Mouse (Mus musculus): ENCODE measurements around the gene Arhgap17.

Gene Arhgap17

DNA sequence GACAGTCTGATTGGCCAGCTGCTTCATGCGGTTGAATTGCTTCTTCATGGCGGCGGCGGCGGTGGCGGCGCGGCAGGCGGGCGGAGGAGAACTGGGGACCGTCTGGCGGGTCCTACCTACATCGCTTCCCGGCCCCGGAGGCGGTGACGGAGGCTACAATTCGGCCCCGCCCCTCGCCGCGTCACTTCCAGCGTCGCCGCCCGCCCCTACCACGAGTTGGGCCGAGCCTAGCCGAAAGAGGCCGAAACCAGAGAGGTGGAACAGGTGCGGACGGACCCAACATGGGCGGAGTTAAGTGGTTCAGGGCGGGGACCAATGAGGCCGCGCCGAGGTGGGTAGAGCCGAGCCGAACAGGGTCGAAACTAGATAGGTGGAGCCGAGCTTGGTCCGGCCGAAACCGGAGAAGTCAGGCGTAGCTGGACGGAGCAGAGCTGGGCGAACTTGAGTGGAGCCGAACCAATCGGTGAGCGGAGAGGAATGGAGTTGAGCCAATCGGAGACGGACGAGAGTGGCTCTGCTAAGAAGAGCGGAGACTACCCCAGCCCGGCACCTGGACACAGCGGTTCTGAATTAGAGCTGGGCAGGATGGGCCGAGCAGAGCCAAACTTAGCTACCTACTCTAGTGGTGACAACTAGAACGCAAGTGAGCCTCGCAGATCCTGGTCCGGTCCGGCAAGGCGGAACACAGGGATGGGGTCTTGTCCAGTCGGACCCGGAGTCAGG, at the start of gene Arhgap17, which contains the start of gene Lcmt1:
Gene Arhgap17 (minus strand): TSS at position 157 of the 723 bp plus-strand sequence.
Gene Lcmt1 (plus strand): TSS at position 26 of the 723 bp plus-strand sequence.
- DNase-seq (ENCODE audit: low read depth, low spot score): peak; percentile 99

GRCm38 (mm10) chr7:123417661-123418060, 47.9 kb upstream of the Arhgap17 start:
- DNase-seq (ENCODE audit: low read depth, low spot score): no peak

DNA sequence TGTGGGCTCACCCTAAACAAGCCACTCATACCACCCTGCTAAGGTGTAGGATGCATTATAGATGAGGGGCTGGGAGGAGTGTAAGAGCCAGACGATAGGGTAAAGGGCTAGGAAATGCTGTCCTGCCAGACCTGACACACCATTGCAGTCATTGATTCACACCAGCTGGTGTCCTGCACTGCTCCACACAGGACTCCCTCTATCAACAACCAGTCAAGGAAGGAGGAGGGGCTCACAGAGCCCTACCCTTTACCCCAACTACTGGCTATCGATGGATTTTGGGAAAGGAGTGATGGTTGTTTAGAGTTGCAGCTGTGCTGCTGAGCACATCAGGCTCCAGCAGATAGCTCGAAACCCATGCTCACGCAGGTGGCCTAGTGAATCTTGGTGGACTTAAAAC, 47.1 kb upstream of the Arhgap17 start:
- DNase-seq (ENCODE audit: low read depth, low spot score): no peak

DNA sequence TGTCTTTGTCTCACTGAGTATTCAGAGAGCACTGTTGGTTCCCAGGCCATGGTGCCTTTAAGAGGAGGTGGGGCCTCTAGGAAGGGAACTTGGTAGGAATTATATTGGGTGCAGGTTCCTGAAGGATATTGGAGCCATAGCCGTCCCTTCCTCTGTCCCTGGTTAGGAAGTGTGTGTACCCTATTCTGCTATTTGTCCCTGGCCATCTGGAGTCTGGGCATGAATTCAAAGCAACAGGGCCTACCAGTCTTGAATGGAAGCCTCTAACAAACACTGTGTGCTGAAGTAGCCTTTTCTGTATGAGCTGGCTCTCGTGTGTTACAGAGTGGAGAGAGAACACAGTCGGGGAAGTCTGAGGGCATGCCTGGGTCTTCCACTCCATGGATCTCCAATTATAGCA, 42.4 kb upstream of the Arhgap17 start:
- no peak for DNase-seq (ENCODE audit: low read depth, low spot score)

GRCm38 (mm10) chr7:123411109-123411508, 41.4 kb upstream of the Arhgap17 start:
- no peak for DNase-seq (ENCODE audit: low read depth, low spot score)

- no peak for DNase-seq (ENCODE audit: low read depth, low spot score)
Measured at GRCm38 (mm10) chr7:123410502-123410901, 40.8 kb upstream of the Arhgap17 start.

DNA sequence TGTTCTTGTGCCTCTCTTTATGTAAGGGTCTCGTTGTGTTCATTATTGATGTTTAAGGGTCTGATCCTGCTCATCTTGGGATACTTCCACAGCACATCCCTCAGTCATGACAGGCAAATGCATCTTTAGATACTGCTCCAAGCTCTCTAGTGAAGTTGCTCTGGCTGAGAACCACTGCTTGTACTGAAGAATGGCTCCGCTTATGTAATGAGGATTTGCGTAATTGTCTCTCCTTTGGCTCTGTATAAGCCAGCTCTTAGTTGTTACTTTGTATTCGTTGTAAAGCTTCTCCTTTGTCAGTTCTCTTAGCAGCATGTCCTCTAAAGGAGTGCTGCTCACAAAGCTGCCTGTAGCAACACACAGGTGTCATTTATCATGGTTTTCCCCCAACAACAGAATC, 37.3 kb upstream of the Arhgap17 start:
- DNase-seq (ENCODE audit: low read depth, low spot score): no peak

DNA sequence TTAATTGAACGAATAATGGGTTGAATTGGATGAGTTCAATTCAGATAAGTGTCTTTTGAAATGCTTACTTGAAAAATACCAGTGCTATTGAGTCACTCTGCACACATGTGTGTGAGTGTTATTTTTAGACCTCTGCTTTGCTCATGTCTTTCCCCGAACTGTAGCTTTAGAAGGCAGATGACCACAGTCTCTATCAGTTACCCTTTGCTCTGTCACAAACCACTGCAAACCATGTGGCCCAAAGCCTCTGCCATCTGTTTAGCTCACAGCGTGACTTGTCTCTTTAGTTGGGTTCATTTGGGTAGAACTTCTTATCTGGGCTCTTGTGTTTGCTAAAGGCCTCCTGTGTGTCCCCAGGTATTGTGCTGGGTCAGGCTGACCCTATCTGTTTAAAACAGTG, 35.9 kb upstream of the Arhgap17 start:
- DNase-seq (ENCODE audit: low read depth, low spot score): no peak

DNA sequence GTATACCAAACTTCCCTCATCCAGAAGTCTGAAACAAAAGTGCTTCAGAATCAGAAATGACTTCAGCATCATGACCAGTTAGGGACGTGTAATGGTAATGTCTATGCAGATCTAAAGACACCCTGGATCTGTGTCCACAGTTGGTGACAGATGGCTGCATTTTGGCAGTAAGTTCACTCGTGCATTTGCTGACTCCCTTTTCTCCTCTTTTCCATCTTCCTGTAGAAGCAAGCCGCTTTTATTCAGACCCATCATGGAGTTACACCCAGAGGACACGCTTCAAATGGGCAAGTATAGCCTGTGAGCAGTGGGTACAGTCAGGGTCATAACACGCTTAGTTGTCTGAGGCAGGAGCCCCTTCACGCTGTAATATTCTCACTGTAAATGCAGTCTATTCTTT, 34.5 kb upstream of the Arhgap17 start:
- no peak for DNase-seq (ENCODE audit: low read depth, low spot score)

- DNase-seq (ENCODE audit: low read depth, low spot score): no peak
Measured at GRCm38 (mm10) chr7:123401121-123401520, 31.4 kb upstream of the Arhgap17 start.

DNA sequence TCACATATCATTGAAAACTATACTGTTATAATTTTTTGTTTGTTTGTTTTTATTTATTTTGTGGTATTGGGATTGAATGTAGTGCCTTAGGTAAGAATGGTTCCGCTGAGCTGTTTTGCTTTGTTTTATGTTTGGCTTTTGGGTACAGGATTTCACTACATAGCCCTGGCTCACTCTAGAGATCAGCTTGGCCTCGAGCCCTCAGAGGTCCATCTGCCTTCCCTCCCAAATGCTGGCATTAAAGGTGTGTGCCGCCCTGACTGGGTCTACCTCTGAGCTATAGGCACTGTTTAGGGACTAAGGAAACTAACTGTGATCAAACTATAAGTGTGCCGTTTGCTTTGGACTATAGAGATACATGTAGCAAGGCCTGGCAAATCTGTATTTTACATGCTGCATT, 29.6 kb upstream of the Arhgap17 start:
- no peak for DNase-seq (ENCODE audit: low read depth, low spot score)

DNA sequence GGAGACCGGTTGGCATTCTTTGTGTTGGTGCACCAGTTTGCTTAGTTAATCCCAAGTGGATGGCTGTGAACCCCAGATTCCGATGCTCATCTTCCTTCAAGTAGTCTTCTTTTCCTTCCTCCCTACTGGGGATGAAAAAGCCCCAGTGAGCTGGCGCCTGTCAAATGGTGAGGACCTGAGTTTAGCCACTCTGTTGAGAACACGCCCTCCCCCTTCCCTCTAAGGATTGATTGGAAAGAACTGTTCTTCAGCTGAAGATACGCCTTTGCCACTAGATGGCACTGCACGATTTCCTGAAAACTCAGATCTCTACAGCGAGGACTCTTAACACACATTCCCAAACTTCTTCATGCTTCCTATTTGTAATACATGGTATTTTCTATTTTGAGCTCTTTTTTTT, 29.1 kb upstream of the Arhgap17 start:
- peak; percentile 87 for DNase-seq (ENCODE audit: low read depth, low spot score)

- DNase-seq (ENCODE audit: low read depth, low spot score): no peak
Measured at GRCm38 (mm10) chr7:123397931-123398330, 28.2 kb upstream of the Arhgap17 start.

DNA sequence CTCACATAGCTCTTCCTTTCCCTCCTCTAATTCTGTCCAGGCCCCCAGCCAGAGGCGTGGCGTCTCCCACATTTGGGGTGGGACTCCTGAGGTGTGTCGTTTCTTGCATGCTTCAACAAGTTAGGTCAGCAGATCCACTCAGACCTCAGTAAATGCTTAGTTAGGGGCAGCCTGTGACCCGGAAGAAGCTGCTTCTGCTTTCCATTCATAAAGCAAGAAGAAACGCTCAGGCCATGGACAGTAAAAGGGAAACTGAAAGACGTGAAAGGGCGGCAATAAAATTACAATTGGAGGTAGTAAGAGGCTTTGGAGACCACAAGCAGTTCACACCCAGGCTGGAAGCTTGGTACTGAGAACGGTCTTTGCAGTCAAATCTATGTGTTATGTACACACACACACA, 27.7 kb upstream of the Arhgap17 start:
- peak; percentile 17 for DNase-seq (ENCODE audit: low read depth, low spot score)

GRCm38 (mm10) chr7:123396900-123397299, 27.2 kb upstream of the Arhgap17 start:
- peak; percentile 5 for DNase-seq (ENCODE audit: low read depth, low spot score)

DNA sequence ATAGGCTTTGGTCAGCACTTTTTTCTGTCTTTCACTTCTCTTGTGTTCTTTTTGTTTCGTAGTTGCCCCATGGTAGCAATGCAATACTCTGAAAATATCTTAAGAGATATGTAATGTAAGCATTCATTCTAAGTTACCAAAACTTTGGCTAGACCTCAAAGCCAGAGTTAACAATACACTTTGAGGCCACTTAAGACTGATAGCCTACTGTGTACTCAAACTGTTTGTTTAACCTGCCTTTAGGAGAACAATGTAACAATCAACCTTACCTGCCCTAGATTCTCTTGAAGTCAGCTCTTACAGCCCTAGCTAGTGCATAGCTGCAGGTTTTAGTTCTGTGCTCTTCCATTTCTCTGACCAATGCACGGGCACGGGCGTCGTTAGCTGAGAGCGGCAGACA, 24.6 kb upstream of the Arhgap17 start:
- no peak for DNase-seq (ENCODE audit: low read depth, low spot score)

DNA sequence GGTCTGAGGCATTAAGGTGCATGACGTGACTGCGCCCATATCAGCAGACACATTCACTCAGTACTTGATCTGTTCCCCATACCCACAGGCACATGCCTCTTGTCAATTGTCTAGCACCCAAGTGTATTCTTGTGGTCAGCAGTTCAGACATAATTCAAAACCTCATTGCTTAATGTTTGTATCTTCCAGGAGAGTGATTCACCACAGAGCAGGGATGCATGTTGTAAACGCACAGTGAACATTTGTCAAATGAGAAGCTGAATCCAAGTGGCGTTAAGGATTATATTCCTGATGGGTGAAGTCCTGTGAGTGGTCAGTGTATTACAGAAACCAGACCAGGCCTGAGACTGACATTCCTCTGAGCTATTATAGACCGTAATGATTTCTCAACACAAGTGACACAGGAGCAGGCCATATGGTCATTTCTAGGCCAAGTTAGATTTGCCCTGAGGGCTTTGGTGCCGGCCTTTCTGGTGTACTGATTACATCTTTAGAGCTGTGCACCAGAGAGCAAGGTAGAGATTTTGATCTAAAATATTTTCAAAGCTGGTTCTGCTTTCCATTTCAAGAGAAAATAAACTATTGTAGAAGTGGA, 20.1 kb upstream of the Arhgap17 start:
- DNase-seq (ENCODE audit: low read depth, low spot score): no peak

DNA sequence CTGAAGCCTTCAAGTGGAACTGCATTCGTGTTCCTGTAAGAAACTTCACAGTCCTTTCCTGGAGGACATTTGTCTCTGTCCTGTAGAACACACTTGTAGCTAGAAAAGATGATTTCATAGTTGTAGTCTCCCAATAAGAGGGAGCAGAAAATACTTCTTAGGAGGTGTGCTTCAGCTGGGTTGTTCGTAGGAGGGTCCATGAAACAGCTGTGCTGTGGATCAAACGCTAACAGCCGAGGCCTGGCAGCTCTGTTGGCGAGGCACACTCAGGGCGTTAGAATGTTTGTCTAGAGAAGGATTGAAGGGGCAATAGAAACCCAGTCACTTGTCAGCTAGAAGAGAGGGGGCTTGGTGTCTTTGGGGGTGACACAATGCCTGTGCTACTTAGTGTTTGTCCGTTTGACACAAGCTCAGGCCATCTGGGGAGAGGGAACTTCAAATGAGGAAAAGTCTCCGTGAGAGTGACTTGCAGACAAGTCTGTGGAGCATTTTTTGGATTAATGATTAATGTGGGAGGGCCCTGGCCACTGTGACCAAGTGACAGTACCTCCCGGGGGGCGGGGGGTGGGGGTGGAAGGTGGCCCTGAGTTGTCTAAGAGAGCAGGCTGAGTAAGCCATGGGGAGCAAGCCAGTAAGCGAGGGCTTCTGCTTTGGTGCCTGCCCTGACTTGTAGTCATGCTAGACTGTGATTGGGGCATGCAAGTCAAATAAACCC, 16.1 kb upstream of the Arhgap17 start:
- DNase-seq (ENCODE audit: low read depth, low spot score): no peak

- DNase-seq (ENCODE audit: low read depth, low spot score): peak; percentile 99
Measured at GRCm38 (mm10) chr7:123377443-123378400, 8.0 kb upstream of the Arhgap17 start.

DNA sequence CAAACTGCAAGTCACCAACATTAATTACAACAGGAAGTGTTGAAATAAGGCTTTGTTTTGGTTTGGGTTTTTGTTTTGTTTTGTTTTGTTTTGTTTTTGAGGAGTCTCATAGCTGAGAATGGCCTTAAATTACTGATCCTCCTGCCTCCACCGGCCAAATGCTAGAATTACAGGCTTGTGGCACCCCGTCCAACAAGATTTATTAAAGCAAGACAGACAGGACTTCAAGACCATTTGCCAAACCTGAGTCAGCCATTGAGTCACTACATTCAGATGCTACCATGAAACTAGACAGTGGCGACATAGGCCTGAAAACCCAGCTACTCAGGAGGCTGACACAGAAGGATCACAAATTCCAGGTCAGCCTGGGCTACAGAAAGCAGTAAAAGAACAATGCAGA, 1.8 kb upstream of the Arhgap17 start:
- peak; percentile 72 for DNase-seq (ENCODE audit: low read depth, low spot score)

GRCm38 (mm10) chr7:123370700-123371099, 985 bp upstream of the Arhgap17 start:
- no peak for DNase-seq (ENCODE audit: low read depth, low spot score)

Data from R1 (cell line).